Mouse (Mus musculus): ENCODE data around the gene Ggta1.

- TF ChIP-seq USF2 (conservative IDR thresholded peaks at IDR 0.05; ENCODE audit: low read depth, low read length) (no peak), TBP (conservative IDR thresholded peaks at IDR 0.05; ENCODE audit: low read depth, low read length) (no peak), MYC (IDR thresholded peaks at IDR 0.05; ENCODE audit: low read depth, low read length) (no peak), CTCF (conservative IDR thresholded peaks at IDR 0.05 in 1 of 2, IDR thresholded peaks at IDR 0.05 in 1 of 2; ENCODE audit: low read depth in 2 of 2, low read length in 2 of 2) (no peak), POLR2A (IDR thresholded peaks at IDR 0.05; ENCODE audit: low read depth, low read length) (no peak), BHLHE40 (IDR thresholded peaks at IDR 0.05; ENCODE audit: low read depth, low read length) (no peak), SIN3A (IDR thresholded peaks at IDR 0.05; ENCODE audit: low read length) (no peak), CHD1 (IDR thresholded peaks at IDR 0.05; ENCODE audit: low read depth, low read length) (no peak), ZNF384 (IDR thresholded peaks at IDR 0.05; ENCODE audit: low read depth, low read length) (no peak)
Observed at GRCm38 (mm10) chr2:35484102-35484501, 21.1 kb upstream of the Ggta1 start.

All from CH12.LX (cell line).